Mouse (Mus musculus): ENCODE measurements around the gene Mctp2.

The Mctp2 gene

GRCm38 (mm10) chr7:72089463-72090175, 216.8 kb downstream of the Mctp2 start:
- no peak for DNase-seq (ENCODE audit: low spot score)

DNA sequence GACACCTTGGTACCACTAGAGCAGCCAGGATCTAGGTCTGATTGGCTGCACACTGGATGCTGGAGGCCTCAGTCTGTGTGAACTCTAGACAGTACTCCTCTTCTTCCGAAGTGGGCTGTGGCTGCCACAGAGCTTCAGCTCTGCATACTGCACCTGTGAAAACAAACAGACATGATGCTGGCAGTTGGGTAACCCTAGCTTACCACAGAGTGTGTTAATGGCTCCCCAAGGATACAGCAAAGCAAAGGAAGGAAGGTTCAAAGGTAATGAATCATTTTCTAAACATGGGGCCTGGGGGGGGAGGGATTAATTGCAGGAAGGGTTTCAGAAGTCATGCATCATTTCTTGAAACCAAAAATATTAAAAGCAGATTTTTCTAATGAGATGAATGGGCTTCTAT, 225.7 kb downstream of the Mctp2 start:
- no peak for DNase-seq (ENCODE audit: low spot score)

- no peak for DNase-seq (ENCODE audit: low spot score)
Measured at GRCm38 (mm10) chr7:72078896-72079295, 227.5 kb downstream of the Mctp2 start.

DNA sequence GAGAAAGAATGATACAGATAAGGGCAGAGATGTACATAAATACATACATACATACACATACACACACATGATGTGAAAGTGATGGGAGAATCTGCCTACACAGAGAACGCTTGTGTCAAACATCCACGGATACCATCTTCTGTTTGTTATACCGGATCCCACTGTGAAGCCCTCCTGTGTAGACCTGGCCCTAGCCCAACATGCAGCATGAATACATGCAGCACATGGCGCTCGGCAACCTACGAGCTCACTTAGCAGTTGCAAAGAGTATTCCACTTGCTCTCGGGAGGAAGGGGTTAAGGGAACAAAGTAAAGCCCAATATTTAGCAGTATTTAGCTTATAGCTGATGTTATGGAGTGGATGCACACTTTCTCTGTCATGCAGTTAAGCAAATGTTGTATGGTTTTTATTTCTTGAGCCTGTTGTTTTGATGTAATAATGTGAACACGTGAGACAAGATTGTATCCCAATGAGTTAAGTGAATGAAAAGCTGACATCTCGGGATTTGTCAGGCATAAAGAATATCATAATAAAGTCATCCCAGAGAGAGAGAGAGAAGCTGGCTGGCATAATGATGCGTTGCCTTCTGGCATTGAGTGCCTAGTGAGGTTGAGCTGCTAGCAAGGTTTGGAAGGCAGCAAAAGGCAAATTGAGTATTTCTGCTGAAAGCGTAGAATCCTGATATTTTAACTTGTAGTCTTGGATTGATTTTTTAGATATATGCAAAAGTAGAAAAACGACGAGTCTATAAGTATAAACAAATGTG, 234.8 kb downstream of the Mctp2 start:
- DNase-seq (ENCODE audit: low spot score): no peak

DNA sequence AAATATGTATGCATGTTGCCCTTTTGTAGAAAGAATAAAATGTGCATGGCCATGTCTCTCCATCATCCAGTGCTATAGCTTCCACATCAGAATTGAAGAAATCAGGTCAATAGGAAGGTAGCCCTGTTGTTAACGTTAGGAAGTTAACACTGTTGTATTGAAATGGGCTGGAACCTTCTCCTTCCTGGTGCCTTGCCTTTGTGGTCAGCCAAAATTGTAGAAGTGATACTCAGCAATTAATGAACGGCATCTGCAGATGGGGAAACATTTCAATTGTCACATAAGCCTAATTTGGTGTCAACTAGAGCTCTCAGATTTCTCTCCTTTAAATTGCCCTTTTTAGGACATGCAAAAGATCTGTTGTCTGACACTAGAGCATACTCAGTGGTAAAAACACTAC, 238.0 kb downstream of the Mctp2 start:
- DNase-seq (ENCODE audit: low spot score): no peak

- DNase-seq (ENCODE audit: low spot score): no peak
Measured at GRCm38 (mm10) chr7:72066352-72066751, 240.1 kb downstream of the Mctp2 start.

GRCm38 (mm10) chr7:72051759-72052158, 254.6 kb downstream of the Mctp2 start:
- DNase-seq (ENCODE audit: low spot score): no peak

GRCm38 (mm10) chr7:72047588-72048585, 258.5 kb downstream of the Mctp2 start:
- no peak for DNase-seq (ENCODE audit: low spot score)
